Mouse (Mus musculus) liver, postnatal 0 days (tissue): ENCODE data around the gene Fam78b.

Experiments used
- CTCF ChIP-seq: sonication (generic); IDR thresholded peaks from 2 replicates; pipeline ENCODE4 v1.5.1; 2016; ENCODE audit warnings: antibody characterized with exemption, low read depth
- EP300 ChIP-seq: IDR thresholded peaks from 2 replicates; pipeline ENCODE4 v1.6.1; 2016; ENCODE audit warnings: antibody characterized with exemption, low read depth, mild to moderate bottlenecking

GRCm38 (mm10) chr1:167083181-167083580, 82.0 kb downstream of the Fam78b start:
- TF ChIP-seq EP300 (no peak), CTCF (no peak)
